Mouse (Mus musculus) thymus, adult 2 months (tissue): ENCODE data around the gene Teddm1b. TPM values are rescaled to one million over a fixed set of nuclear protein-coding genes. Genes with fewer than 3 reads are reported as not detected.

Source experiments
- DNase-seq: peaks from one replicate; pipeline ENCODE4 v3.0.0; 2021
- H3K27ac ChIP-seq: fragments of 200-500 bp; 2 replicates; pipeline ENCODE4 v1.5.1; 2012; ENCODE audit warnings: low read length, control low read depth; ENCODE audit not compliant: control insufficient read depth, insufficient read depth
- H3K27me3 ChIP-seq: fragments of 200-500 bp; 2 replicates; pipeline ENCODE4 v1.6.1; 2012; ENCODE audit warnings: mild to moderate bottlenecking, low read length, moderate library complexity, mixed read lengths; ENCODE audit not compliant: control insufficient read depth, insufficient read depth
- H3K36me3 ChIP-seq: fragments of 200-500 bp; 2 replicates; pipeline ENCODE4 v1.6.1; 2012; ENCODE audit warnings: mild to moderate bottlenecking, low read length, moderate library complexity; ENCODE audit not compliant: control insufficient read depth, insufficient read depth
- H3K4me1 ChIP-seq: fragments of 200-500 bp; replicated peaks from 2 replicates; pipeline ENCODE4 v1.6.1; 2012; ENCODE audit warnings: low read length; ENCODE audit not compliant: control insufficient read depth, insufficient read depth
- H3K4me3 ChIP-seq: fragments of 200-500 bp; 2 replicates; pipeline ENCODE4 v1.5.1; 2012; ENCODE audit warnings: mild to moderate bottlenecking, low read length, control low read depth, moderate library complexity; ENCODE audit not compliant: control insufficient read depth, insufficient read depth
- CTCF ChIP-seq: fragments of 200-500 bp; IDR thresholded peaks from 2 replicates; pipeline ENCODE4 v1.5.1; 2012; ENCODE audit warnings: mild to moderate bottlenecking, control low read depth, low read length, moderate library complexity, borderline replicate concordance; ENCODE audit not compliant: control insufficient read depth, poor library complexity, insufficient read depth; ENCODE audit errors: extremely low read depth
- POLR2A ChIP-seq: fragments of 200-500 bp; IDR thresholded peaks from 2 replicates; pipeline ENCODE4 v1.6.1; 2012; ENCODE audit warnings: mild to moderate bottlenecking, low read length, control low read depth, moderate library complexity; ENCODE audit not compliant: control insufficient read depth, poor library complexity, insufficient read depth; ENCODE audit errors: extremely low read depth
- WGBS: fragments of 180-500 bp; shearing (Covaris S2); methylation state at CpG from one replicate; pipeline ENCODE4 v1.1.7; 2018; 5-methylcytosine and 5-hydroxymethylcytosine counted together
- polyA plus RNA-seq: library from polyadenylated mRNA; depleted of rRNA; stranded (reverse); fragments of >200 nt; gene quantifications from 2 replicates; pipeline ENCODE4 v1.2.3, GENCODE M21; 2012

Teddm1b gene
- polyA plus RNA-seq, 1 experiment: 0.26 TPM

GRCm38 (mm10) chr1:153910423-153910822, 36.3 kb downstream of the Teddm1b start:
- Histone ChIP-seq H3K4me3 (no peak overlapping the region), H3K27ac (no peak overlapping the region), H3K27me3 (no peaks in the 10 kb centered on the region), H3K4me1 (no peaks in the 10 kb centered on the region), H3K36me3 (peaks cover 38% of the 10 kb centered on the region)
- TF ChIP-seq CTCF (no peak), POLR2A (no peak)
- 74% methylated on average over 5 of the region's 5 CpGs for WGBS
- no peak for DNase-seq

GRCm38 (mm10) chr1:153911276-153911795, 37.2 kb downstream of the Teddm1b start:
- Histone ChIP-seq H3K27ac (no peak overlapping the region), H3K4me3 (no peak overlapping the region), H3K27me3 (no peaks in the 10 kb centered on the region), H3K4me1 (no peaks in the 10 kb centered on the region), H3K36me3 (peaks cover 31% of the 10 kb centered on the region)
- 94% methylated on average over 6 of the region's 6 CpGs for WGBS
- DNase-seq: no peak
- no peak for TF ChIP-seq POLR2A
- TF ChIP-seq CTCF: no peak

- WGBS: 86% methylated on average over 3 of the region's 3 CpGs
- TF ChIP-seq CTCF (no peak), POLR2A (no peak)
- no peak for DNase-seq
- Histone ChIP-seq H3K27me3 (no peaks in the 10 kb centered on the region), H3K4me1 (no peaks in the 10 kb centered on the region), H3K36me3 (peaks cover 8% of the 10 kb centered on the region), H3K27ac (no peak overlapping the region), H3K4me3 (no peak overlapping the region)
Observed at GRCm38 (mm10) chr1:153913869-153914268, 39.7 kb downstream of the Teddm1b start.

DNA sequence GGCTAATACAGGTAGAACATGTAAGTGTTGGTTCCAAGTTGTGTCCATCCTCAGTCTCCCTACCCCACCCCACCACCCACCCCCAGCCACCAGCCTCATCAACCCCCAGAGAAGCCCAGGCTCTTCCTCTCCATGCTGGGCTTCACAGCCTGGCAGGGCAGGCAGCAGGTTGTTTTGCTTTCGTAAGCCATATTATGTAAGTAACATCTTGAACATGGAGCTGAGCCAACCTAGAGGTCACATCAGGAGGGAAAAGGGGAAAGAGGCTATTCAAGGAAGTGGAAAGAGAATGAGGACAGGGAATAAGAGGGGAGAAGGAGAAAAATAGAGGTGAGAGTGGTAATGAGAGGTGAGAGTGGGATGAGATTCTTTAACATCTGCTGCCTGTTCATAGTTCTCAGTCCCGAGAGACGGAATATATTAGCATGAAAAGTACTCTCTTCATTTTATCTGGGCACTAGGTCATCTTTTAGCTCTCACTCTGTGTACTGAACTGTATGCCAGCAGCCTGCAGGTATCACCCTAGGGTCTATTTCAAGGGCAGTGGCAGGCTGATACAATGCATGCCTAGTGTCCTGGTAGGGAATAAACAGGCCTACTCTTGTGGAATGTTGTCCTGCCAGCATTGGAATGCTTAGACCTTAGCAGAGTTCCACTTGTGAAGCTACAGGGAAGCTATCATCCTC, 44.5 kb downstream of the Teddm1b start:
- no peak overlapping the region for H3K27ac ChIP-seq

DNA sequence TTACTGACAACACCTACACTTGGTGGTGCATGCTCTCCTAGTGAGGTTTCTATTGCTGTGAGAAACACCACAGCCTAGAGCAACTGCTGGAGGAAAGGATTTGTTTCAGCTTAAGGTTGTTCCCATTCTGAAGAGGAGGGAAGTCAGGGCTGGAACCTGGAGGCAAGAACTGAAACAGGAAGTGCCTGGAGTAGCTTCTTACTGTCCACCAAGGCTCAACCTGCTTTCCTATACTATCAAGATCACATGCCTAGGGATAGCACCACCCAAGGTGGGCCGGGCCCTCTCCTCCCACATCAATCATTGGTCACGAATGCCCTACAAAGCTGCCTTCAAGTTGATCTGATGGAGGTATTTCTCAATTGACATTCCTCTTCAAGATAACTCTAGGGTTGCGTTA, 47.5 kb downstream of the Teddm1b start:
- no peak overlapping the region for H3K4me3 ChIP-seq
- H3K27ac ChIP-seq: no peak overlapping the region
- DNase-seq: no peak
- 94% methylated on average over 3 of the region's 3 CpGs for WGBS
- no peaks in the 10 kb centered on the region; the same call in none of the 2 replicates for H3K4me1 ChIP-seq
- no peak for TF ChIP-seq POLR2A
- no peak for TF ChIP-seq CTCF
- H3K36me3 ChIP-seq: no peaks in the 10 kb centered on the region
- no peaks in the 10 kb centered on the region for H3K27me3 ChIP-seq

More for the DNA sequence above, 44.5 kb downstream of the Teddm1b start:
- no peaks in the 10 kb centered on the region for H3K27me3 ChIP-seq
- H3K4me1 ChIP-seq: no peaks in the 10 kb centered on the region; the same call in none of the 2 replicates
- 92% methylated on average over 3 of the region's 3 CpGs for WGBS
- no peak for DNase-seq
- H3K4me3 ChIP-seq: no peak overlapping the region
- H3K36me3 ChIP-seq: no peaks in the 10 kb centered on the region
- TF ChIP-seq CTCF: no peak
- TF ChIP-seq POLR2A: no peak

DNA sequence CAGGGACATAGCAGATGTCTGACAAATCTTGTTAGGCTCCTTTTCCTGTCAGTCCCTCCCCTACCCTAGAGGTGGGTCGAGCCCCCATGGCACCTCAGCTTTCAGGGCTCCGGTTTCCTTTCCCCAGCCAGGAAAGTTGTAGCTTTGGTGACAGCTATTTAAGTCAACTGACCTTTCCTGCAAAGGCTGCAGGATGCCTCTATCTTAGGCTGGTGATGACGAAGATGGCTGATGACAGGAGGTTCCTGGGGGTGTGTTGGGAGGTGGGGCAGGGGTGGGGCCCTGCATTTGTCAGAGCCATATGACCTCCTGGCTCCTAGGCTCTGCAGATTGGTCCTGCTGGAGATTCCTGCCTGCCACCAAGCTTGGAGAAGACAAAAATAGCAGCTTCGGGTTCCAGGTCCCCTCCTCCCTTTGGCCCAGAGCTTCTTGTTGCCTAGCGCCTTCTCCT, 48.5 kb downstream of the Teddm1b start:
- Histone ChIP-seq H3K4me1 (no peaks in the 10 kb centered on the region; the same call in none of the 2 replicates), H3K4me3 (no peak overlapping the region), H3K27me3 (no peaks in the 10 kb centered on the region), H3K36me3 (no peaks in the 10 kb centered on the region), H3K27ac (no peak overlapping the region)
- no peak for TF ChIP-seq POLR2A
- no peak for TF ChIP-seq CTCF
- 70% methylated on average over 5 of the region's 5 CpGs for WGBS
- no peak for DNase-seq
